Mouse (Mus musculus): ENCODE data around the gene Actg2.

Actg2 gene

GRCm38 (mm10) chr6:83515172-83515571 lies 20.9 kb downstream of the Actg2 start:
- no peak for DNase-seq (ENCODE audit: extremely low read depth, insufficient read length, low spot score)

- DNase-seq (ENCODE audit: extremely low read depth, insufficient read length, low spot score), result no peak
These were observed 23.6 kb downstream of the Actg2 start for GRCm38 (mm10) chr6:83512495-83512894.

GRCm38 (mm10) chr6:83510210-83510609 lies 25.9 kb downstream of the Actg2 start:
- no peak for DNase-seq (ENCODE audit: extremely low read depth, insufficient read length, low spot score)

GRCm38 (mm10) chr6:83509442-83509841 lies 26.6 kb downstream of the Actg2 start:
- DNase-seq (ENCODE audit: extremely low read depth, insufficient read length, low spot score), result no peak

GRCm38 (mm10) chr6:83507168-83507546 lies 28.9 kb downstream of the Actg2 start:
- no peak for DNase-seq (ENCODE audit: extremely low read depth, insufficient read length, low spot score)

GRCm38 (mm10) chr6:83506258-83507167 lies 29.6 kb downstream of the Actg2 start, which contains the start of gene Dguok:
TSS of gene Dguok (minus strand) at chr6:83506969.
- peak; percentile 97 for DNase-seq (ENCODE audit: extremely low read depth, insufficient read length, low spot score)

GRCm38 (mm10) chr6:83505554-83505953 lies 30.5 kb downstream of the Actg2 start:
- DNase-seq (ENCODE audit: extremely low read depth, insufficient read length, low spot score), result no peak

GRCm38 (mm10) chr6:83503361-83503760 lies 32.7 kb downstream of the Actg2 start:
- no peak for DNase-seq (ENCODE audit: extremely low read depth, insufficient read length, low spot score)

- DNase-seq (ENCODE audit: extremely low read depth, insufficient read length, low spot score), result no peak
These were observed 33.4 kb downstream of the Actg2 start for GRCm38 (mm10) chr6:83502656-83503055.

- DNase-seq (ENCODE audit: extremely low read depth, insufficient read length, low spot score), result no peak
These were observed 34.3 kb downstream of the Actg2 start for GRCm38 (mm10) chr6:83501524-83502310.

- no peak for DNase-seq (ENCODE audit: extremely low read depth, insufficient read length, low spot score)
These were observed 35.6 kb downstream of the Actg2 start for GRCm38 (mm10) chr6:83500462-83500861.

GRCm38 (mm10) chr6:83499078-83499477 lies 37.0 kb downstream of the Actg2 start:
- no peak for DNase-seq (ENCODE audit: extremely low read depth, insufficient read length, low spot score)

- DNase-seq (ENCODE audit: extremely low read depth, insufficient read length, low spot score), result peak; percentile 47
These were observed 39.0 kb downstream of the Actg2 start for GRCm38 (mm10) chr6:83496753-83497710.

GRCm38 (mm10) chr6:83496009-83496752 lies 39.9 kb downstream of the Actg2 start:
- peak; percentile 77 for DNase-seq (ENCODE audit: extremely low read depth, insufficient read length, low spot score)

- DNase-seq (ENCODE audit: extremely low read depth, insufficient read length, low spot score), result no peak
These were observed 45.4 kb downstream of the Actg2 start for GRCm38 (mm10) chr6:83490622-83491021.

GRCm38 (mm10) chr6:83488200-83488599 lies 47.9 kb downstream of the Actg2 start:
- no peak for DNase-seq (ENCODE audit: extremely low read depth, insufficient read length, low spot score)

GRCm38 (mm10) chr6:83487298-83487697 lies 48.8 kb downstream of the Actg2 start:
- no peak for DNase-seq (ENCODE audit: extremely low read depth, insufficient read length, low spot score)

GRCm38 (mm10) chr6:83485854-83486253 lies 50.2 kb downstream of the Actg2 start:
- DNase-seq (ENCODE audit: extremely low read depth, insufficient read length, low spot score), result no peak

- no peak for DNase-seq (ENCODE audit: extremely low read depth, insufficient read length, low spot score)
These were observed 52.3 kb downstream of the Actg2 start for GRCm38 (mm10) chr6:83483776-83484175.

Data from 3134 (cell line).